Mouse (Mus musculus): ENCODE results near the gene Sgip1. TPM values are rescaled to one million over a fixed set of nuclear protein-coding genes. Genes with fewer than 3 reads are reported as not detected.

Sgip1 gene
- 0.63 and 1.0 TPM in 2 replicates for polyA plus RNA-seq (2012; rRNA removed)

DNA sequence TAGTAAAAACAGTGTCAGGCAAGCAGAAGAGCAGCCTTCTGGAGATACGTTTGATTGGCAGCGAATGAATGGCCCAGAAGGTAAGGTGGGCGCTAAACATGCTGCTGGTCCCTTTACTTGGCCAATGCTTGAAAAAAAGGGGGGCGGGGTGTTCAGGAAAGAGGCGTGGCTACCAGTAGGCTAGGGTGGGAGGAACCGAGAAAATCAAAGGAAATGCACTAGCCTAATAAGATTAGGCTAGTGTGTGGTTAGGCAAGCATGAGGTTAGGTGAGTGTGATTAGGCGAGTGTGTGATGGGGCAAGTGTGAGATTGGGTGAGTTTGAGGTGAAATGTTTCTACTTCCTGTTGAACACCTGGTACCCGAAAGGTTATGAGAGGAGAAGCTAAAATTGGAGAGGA lies at the start of gene Sgip1:
Gene Sgip1 (plus strand): TSS at position 11 of the 400 bp plus-strand sequence.
- Histone ChIP-seq H3K4me1 (replicated peaks; ENCODE audit: control insufficient read depth, insufficient read depth, low read length) (peaks cover 4% of the 10 kb centered on the region; the same call in 1 of the 2 replicates), H3K27me3 (ENCODE audit: control insufficient read depth, insufficient read depth, low read length) (no peaks in the 10 kb centered on the region), H3K36me3 (ENCODE audit: control insufficient read depth, insufficient read depth, low read length) (no peaks in the 10 kb centered on the region), H3K4me3 (ENCODE audit: control insufficient read depth, insufficient read depth, low read length) (no peak within 1 kb of the TSS), H3K27ac (ENCODE audit: control insufficient read depth, insufficient read depth, low read length) (no peak within 1 kb of the TSS)
- TF ChIP-seq CTCF (IDR thresholded peaks at IDR 0.05; ENCODE audit: borderline replicate concordance, control insufficient read depth, extremely low read depth, insufficient read depth, low read length, poor library complexity) (no peak), POLR2A (IDR thresholded peaks at IDR 0.05; ENCODE audit: control insufficient read depth, extremely low read depth, insufficient read depth, low read length, poor library complexity) (no peak)
- WGBS: 58% methylated on average over 8 of the region's 8 CpGs
- no peak for DNase-seq

DNA sequence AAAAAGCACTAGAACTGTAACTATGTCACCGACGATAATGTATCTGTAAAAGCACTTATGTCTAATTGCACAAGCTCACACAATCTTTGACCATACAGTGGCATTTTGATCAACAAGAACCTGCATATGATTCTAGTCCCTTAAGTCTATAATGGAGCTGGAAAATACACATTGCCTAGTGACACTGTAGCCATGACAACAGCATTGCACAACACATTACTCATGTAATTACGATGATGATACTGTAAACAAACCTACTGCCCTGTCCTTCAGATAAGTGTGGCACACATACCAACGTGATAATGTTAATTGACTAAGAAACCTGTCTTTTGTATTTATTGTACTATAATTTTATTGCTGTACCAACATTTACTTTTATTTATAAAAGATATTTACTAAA lies 49.7 kb upstream of the Sgip1 start:
- H3K27me3 ChIP-seq (ENCODE audit: control insufficient read depth, insufficient read depth, low read length): no peaks in the 10 kb centered on the region
- H3K4me1 ChIP-seq (replicated peaks; ENCODE audit: control insufficient read depth, insufficient read depth, low read length): peaks cover 6% of the 10 kb centered on the region
- DNase-seq: no peak
- H3K27ac ChIP-seq (ENCODE audit: control insufficient read depth, insufficient read depth, low read length): no peak overlapping the region
- H3K4me3 ChIP-seq (ENCODE audit: control insufficient read depth, insufficient read depth, low read length): no peak overlapping the region
- 89% methylated on average over 4 of the region's 4 CpGs for WGBS
- no peaks in the 10 kb centered on the region for H3K36me3 ChIP-seq (ENCODE audit: control insufficient read depth, insufficient read depth, low read length)
- TF ChIP-seq CTCF (IDR thresholded peaks at IDR 0.05; ENCODE audit: borderline replicate concordance, control insufficient read depth, extremely low read depth, insufficient read depth, low read length, poor library complexity) (no peak), POLR2A (IDR thresholded peaks at IDR 0.05; ENCODE audit: control insufficient read depth, extremely low read depth, insufficient read depth, low read length, poor library complexity) (no peak)

DNA sequence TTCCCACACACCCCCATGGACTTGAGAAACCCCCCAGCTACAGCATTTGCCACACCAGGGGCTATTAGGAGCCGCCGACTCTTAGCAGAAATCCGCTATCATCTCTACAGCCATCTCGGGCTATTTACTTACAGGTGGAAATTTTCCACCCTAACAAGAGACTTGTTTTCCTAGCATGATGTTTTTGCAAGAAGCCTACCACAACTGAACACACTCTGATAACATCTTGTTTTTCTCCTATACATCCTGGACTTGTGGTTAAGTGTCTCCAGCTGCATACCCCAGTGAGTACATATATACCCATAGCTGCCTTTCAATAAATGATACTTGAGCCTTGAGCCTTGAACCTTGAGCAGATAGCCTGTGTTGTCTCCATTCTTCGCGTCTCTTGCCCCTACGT lies 43.1 kb upstream of the Sgip1 start:
- Histone ChIP-seq H3K27me3 (ENCODE audit: control insufficient read depth, insufficient read depth, low read length) (no peaks in the 10 kb centered on the region), H3K4me1 (replicated peaks; ENCODE audit: control insufficient read depth, insufficient read depth, low read length) (peaks cover 9% of the 10 kb centered on the region), H3K36me3 (ENCODE audit: control insufficient read depth, insufficient read depth, low read length) (no peaks in the 10 kb centered on the region), H3K4me3 (ENCODE audit: control insufficient read depth, insufficient read depth, low read length) (no peak overlapping the region), H3K27ac (ENCODE audit: control insufficient read depth, insufficient read depth, low read length) (peak overlapping the region; percentile 72)
- TF ChIP-seq POLR2A (IDR thresholded peaks at IDR 0.05; ENCODE audit: control insufficient read depth, extremely low read depth, insufficient read depth, low read length, poor library complexity) (no peak), CTCF (IDR thresholded peaks at IDR 0.05; ENCODE audit: borderline replicate concordance, control insufficient read depth, extremely low read depth, insufficient read depth, low read length, poor library complexity) (no peak)
- DNase-seq: no peak
- 60% methylated on average over 7 of the region's 7 CpGs for WGBS

DNA sequence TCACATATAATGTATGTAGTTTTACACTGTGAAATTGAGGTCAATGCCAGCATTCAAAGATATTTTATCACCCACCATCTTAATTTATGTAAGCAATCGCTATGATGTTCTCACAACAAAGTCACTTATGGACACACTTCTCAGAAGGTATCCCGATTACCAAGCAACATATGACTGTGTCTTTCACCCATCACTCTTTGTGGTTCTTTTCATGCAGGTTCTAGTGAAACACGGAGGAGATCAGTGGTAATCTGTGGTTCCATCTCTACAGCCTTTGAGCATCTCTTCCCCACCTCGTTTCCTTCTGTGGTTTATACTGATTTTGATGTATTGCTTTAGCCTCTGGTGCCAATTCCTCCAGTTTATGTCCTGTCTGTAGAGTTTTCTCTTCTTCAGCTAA lies 29.4 kb upstream of the Sgip1 start:
- no peak for DNase-seq
- peaks cover 5% of the 10 kb centered on the region; the same call in 1 of the 2 replicates for H3K4me1 ChIP-seq (replicated peaks; ENCODE audit: control insufficient read depth, insufficient read depth, low read length)
- no peak overlapping the region for H3K27ac ChIP-seq (ENCODE audit: control insufficient read depth, insufficient read depth, low read length)
- H3K27me3 ChIP-seq (ENCODE audit: control insufficient read depth, insufficient read depth, low read length): no peaks in the 10 kb centered on the region
- TF ChIP-seq CTCF (IDR thresholded peaks at IDR 0.05; ENCODE audit: borderline replicate concordance, control insufficient read depth, extremely low read depth, insufficient read depth, low read length, poor library complexity) (no peak), POLR2A (IDR thresholded peaks at IDR 0.05; ENCODE audit: control insufficient read depth, extremely low read depth, insufficient read depth, low read length, poor library complexity) (no peak)
- WGBS: 4% methylated on average over 4 of the region's 4 CpGs
- no peaks in the 10 kb centered on the region for H3K36me3 ChIP-seq (ENCODE audit: control insufficient read depth, insufficient read depth, low read length)
- H3K4me3 ChIP-seq (ENCODE audit: control insufficient read depth, insufficient read depth, low read length): no peak overlapping the region

DNA sequence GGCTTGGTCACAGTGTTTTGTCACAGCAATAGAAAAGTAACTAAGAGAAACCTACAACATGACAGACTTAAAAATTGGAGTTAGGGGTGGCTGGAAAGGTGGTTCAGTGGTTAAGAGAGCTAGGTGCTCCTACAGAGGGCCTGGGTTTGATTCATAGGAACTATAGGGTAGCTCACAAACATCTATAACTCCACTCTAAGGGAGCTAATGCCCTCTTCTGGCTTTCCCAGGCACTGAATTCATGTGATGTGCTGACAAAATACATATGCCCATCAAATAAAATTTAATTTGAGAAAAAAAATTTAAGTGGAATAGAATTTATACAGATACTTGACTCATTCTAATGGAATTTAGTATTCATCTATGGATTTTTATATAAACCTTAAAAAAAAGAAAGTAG lies 25.6 kb upstream of the Sgip1 start:
- Histone ChIP-seq H3K36me3 (ENCODE audit: control insufficient read depth, insufficient read depth, low read length) (no peaks in the 10 kb centered on the region), H3K27me3 (ENCODE audit: control insufficient read depth, insufficient read depth, low read length) (no peaks in the 10 kb centered on the region), H3K4me1 (replicated peaks; ENCODE audit: control insufficient read depth, insufficient read depth, low read length) (peaks cover 5% of the 10 kb centered on the region; the same call in 1 of the 2 replicates), H3K27ac (ENCODE audit: control insufficient read depth, insufficient read depth, low read length) (no peak overlapping the region), H3K4me3 (ENCODE audit: control insufficient read depth, insufficient read depth, low read length) (no peak overlapping the region)
- DNase-seq: no peak
- TF ChIP-seq POLR2A (IDR thresholded peaks at IDR 0.05; ENCODE audit: control insufficient read depth, extremely low read depth, insufficient read depth, low read length, poor library complexity): no peak
- TF ChIP-seq CTCF (IDR thresholded peaks at IDR 0.05; ENCODE audit: borderline replicate concordance, control insufficient read depth, extremely low read depth, insufficient read depth, low read length, poor library complexity): no peak

DNA sequence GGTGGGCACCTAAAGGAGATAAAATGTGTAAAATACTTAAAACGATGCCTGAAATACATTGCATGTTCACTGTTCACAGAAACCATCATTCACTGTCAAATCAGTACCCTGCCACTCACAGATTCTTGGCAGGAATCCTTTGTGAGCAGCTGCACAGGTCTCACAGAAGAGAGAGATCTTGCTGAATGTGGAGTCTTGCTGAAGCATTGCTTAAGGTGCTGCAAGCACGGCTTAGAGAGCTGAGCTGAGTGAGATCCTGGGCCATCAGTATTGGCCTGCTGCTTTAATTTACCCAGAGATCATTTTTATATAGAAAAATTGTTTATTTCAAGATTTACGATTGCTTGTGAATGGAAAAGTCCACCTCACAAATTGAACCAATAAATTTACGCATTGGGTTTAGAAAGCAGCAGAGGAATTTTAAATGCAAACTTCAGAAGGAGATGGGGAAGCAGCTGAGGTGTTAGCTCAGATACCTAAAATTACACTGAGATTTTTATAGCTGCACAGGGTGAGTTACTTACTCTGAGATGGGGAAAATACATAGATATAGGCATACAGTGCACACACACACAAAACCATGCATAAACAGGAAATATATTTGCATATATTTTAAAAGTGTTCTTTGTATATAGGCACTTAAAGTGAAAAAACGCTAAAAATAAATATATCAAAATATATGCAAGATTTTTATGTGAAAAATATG lies 23.8 kb upstream of the Sgip1 start:
- H3K36me3 ChIP-seq (ENCODE audit: control insufficient read depth, insufficient read depth, low read length): no peaks in the 10 kb centered on the region
- no peaks in the 10 kb centered on the region for H3K27me3 ChIP-seq (ENCODE audit: control insufficient read depth, insufficient read depth, low read length)
- H3K4me1 ChIP-seq (replicated peaks; ENCODE audit: control insufficient read depth, insufficient read depth, low read length): peaks cover 4% of the 10 kb centered on the region; the same call in 1 of the 2 replicates
- TF ChIP-seq POLR2A (IDR thresholded peaks at IDR 0.05; ENCODE audit: control insufficient read depth, extremely low read depth, insufficient read depth, low read length, poor library complexity): no peak
- no peak for TF ChIP-seq CTCF (IDR thresholded peaks at IDR 0.05; ENCODE audit: borderline replicate concordance, control insufficient read depth, extremely low read depth, insufficient read depth, low read length, poor library complexity)
- no peak for DNase-seq
- H3K27ac ChIP-seq (ENCODE audit: control insufficient read depth, insufficient read depth, low read length): no peak overlapping the region
- WGBS: 89% methylated on average over 5 of the region's 5 CpGs
- no peak overlapping the region for H3K4me3 ChIP-seq (ENCODE audit: control insufficient read depth, insufficient read depth, low read length)
